Mouse (Mus musculus) kidney, adult 2 months (tissue): ENCODE measurements around the gene Ints13.

Experiments used
- CTCF ChIP-seq: fragments of 200-500 bp; conservative IDR thresholded peaks from 2 replicates; pipeline ENCODE4 v1.5.1; 2011; ENCODE audit warnings: low read depth, mild to moderate bottlenecking, control low read depth, low read length, moderate library complexity, mixed read lengths; ENCODE audit not compliant: insufficient read depth, insufficient read length
- POLR2A ChIP-seq: fragments of 200-500 bp; IDR thresholded peaks from one replicate; pipeline ENCODE4 v1.6.1; 2011; ENCODE audit warnings: low read depth, low read length, control low read depth

- no peak for TF ChIP-seq CTCF
- TF ChIP-seq POLR2A, result no peak
These were observed 63.1 kb downstream of the Ints13 start for GRCm38 (mm10) chr6:146514531-146514948.
